ENCODE assay signal across 8 mouse cellular contexts in the genomic region with DNA sequence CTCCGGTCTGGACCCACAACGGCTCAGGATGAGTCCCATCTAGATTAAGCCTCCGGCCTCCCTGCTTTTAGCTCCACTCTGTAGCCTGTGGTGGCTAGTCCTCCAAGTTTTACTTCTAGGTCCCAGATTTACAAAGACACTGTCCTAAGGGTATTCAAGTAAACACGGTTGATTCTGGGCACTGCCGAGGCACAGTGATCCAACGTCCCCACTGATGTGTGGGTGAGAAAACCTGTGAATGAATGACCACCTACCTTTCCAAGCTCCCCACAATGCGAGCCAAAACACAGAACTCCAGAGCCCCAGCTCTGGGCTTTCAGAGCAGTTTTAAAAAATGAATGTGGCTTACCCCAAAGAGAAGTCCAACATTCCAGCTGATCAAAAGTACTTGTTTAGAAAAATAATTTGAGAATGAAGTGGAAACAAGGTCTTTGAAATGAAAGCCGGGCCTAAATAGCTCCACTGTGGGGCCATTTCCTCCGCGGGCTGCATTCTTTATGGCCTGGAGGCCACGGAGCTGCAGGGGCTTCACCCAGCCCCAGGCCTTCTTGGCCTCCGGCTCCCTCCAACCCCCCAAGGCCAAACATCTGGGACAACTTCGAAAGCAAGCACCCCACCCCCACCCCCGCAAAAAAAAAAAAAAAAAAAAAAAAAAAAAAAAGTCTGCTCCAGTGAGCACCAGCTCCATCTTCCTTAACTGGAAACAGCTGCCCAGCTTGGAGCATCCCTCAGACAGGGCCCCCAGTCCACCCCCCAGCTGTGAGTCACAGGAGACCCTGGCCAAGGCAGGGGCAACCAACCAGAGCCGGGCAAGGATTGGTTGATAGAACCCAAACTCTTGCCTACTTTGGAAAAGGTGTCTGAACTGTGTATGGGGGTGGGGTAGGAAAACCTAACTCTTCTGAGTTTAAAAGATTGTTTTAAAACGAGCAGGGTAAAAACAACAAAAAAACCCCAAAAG. TPM values are rescaled to one million over a fixed set of nuclear protein-coding genes. Genes with fewer than 3 reads are reported as not detected.
A peak's percentile ranks its signal among the peaks of the same experiment; 100 is the strongest.
DNase-seq lines count a peak whose midpoint lies in the region; ATAC-seq and TF ChIP-seq lines count a peak whose summit lies in the region.

No protein-coding gene starts in this region.

- H3K4me3 ChIP-seq in E14TG2a.4 (replicated peaks; ENCODE audit: low read length): peak overlapping the region; percentile 67
- peak overlapping the region; percentile 15 for H3K4me3 ChIP-seq in hindbrain, embryonic 14.5 days (replicated peaks; ENCODE audit: low read length)
- peak overlapping the region; percentile 54 to 67 for H3K4me3 ChIP-seq in liver, embryonic 14.5 days (ENCODE audit: insufficient read depth in 1 of 2, low read depth in 2 of 2, low read length in 2 of 2)
- H3K4me3 ChIP-seq in neural tube, embryonic 15.5 days (replicated peaks): peak overlapping the region; percentile 15

- 41% methylated on average over 16 of the region's 16 CpGs for WGBS in hindbrain, embryonic 14.5 days
- WGBS in liver, embryonic 14.5 days (ENCODE audit: insufficient replicate concordance): 9% methylated on average over 15 of the region's 16 CpGs
- WGBS in neural tube, embryonic 15.5 days: 26% methylated on average over 16 of the region's 16 CpGs

- peaks cover 67% of the 10 kb centered on the region for H3K4me1 ChIP-seq in E14TG2a.4 (replicated peaks; ENCODE audit: low read depth, low read length)
- 0 out of 2 replicates have a peak, but pooled peaks cover 4% of the 10 kb centered on the region for H3K4me1 ChIP-seq in hindbrain, embryonic 14.5 days (replicated peaks; ENCODE audit: control insufficient read depth, insufficient read depth, low read length)
- H3K4me1 ChIP-seq in liver, embryonic 14.5 days (replicated peaks; ENCODE audit: control insufficient read depth in 2 of 2, insufficient read depth in 2 of 2, low read length in 1 of 2): peaks cover 31 to 34% of the 10 kb centered on the region in 2 experiments
- H3K4me1 ChIP-seq in neural tube, embryonic 15.5 days: peaks cover 42% of the 10 kb centered on the region

- TF ChIP-seq CTCF in E14TG2a.4 (conservative IDR thresholded peaks at IDR 0.05; ENCODE audit: low read length): no peak
- no peak for TF ChIP-seq CTCF in liver, embryonic 14.5 days (IDR thresholded peaks at IDR 0.05; ENCODE audit: low read depth)

- H3K27ac ChIP-seq in hindbrain, embryonic 14.5 days: peak overlapping the region; percentile 45
- H3K27ac ChIP-seq in liver, embryonic 14.5 days: peak overlapping the region; percentile 87
- H3K27ac ChIP-seq in neural tube, embryonic 15.5 days (replicated peaks): peak overlapping the region; percentile 76

- DNase-seq in 3134 (ENCODE audit: extremely low read depth, insufficient read length, low spot score): peak; percentile 83
- DNase-seq in fibroblast of lung, adult 2 months (ENCODE audit: low read depth): peak; percentile 75
- DNase-seq in hindbrain, embryonic 14.5 days (ENCODE audit: low spot score): no peak
- DNase-seq in liver, embryonic 14.5 days (ENCODE audit: low read depth in 3 of 3, low spot score in 3 of 3): peak in 1 of 3 experiments; percentile 35
- DNase-seq in right cerebral cortex, postnatal 14 days: no peak
- DNase-seq in cerebellum, adult 8-10 months: no peak

- ATAC-seq in hindbrain, embryonic 14.5 days (ENCODE audit: low FRiP score): no peak
- ATAC-seq in liver, embryonic 14.5 days (ENCODE audit: insufficient read depth): no peak
- no peak for ATAC-seq in neural tube, embryonic 15.5 days (ENCODE audit: low FRiP score)

- TF ChIP-seq EP300 in liver, embryonic 14.5 days (IDR thresholded peaks at IDR 0.05; ENCODE audit: low read depth): no peak

- peak overlapping the region; percentile 34 for H3K4me2 ChIP-seq in hindbrain, embryonic 14.5 days (replicated peaks)
- peak overlapping the region; percentile 81 for H3K4me2 ChIP-seq in liver, embryonic 14.5 days (ENCODE audit: low read depth)
- peak overlapping the region; percentile 49 for H3K4me2 ChIP-seq in neural tube, embryonic 15.5 days

- peaks cover 5% of the 10 kb centered on the region; the same call in 1 of the 2 replicates for H3K27me3 ChIP-seq in E14TG2a.4 (ENCODE audit: insufficient read depth, low read length)
- H3K27me3 ChIP-seq in hindbrain, embryonic 14.5 days (ENCODE audit: control insufficient read depth, insufficient read depth, low read length): peaks cover 20% of the 10 kb centered on the region
- H3K27me3 ChIP-seq in liver, embryonic 14.5 days (ENCODE audit: control insufficient read depth, insufficient read depth, low read length): no peaks in the 10 kb centered on the region
- H3K27me3 ChIP-seq in neural tube, embryonic 15.5 days (replicated peaks): peaks cover 28% of the 10 kb centered on the region; the same call in 1 of the 2 replicates

- H3K36me3 ChIP-seq in E14TG2a.4 (ENCODE audit: insufficient read depth, low read length): peaks cover 6% of the 10 kb centered on the region
- H3K36me3 ChIP-seq in hindbrain, embryonic 14.5 days (replicated peaks; ENCODE audit: control insufficient read depth, insufficient read depth): 0 out of 2 replicates have a peak, but pooled peaks cover 5% of the 10 kb centered on the region
- H3K36me3 ChIP-seq in liver, embryonic 14.5 days (replicated peaks; ENCODE audit: control insufficient read depth, insufficient read depth, low read depth): peaks cover 11% of the 10 kb centered on the region
- no peaks in the 10 kb centered on the region for H3K36me3 ChIP-seq in neural tube, embryonic 15.5 days

- no peaks in the 10 kb centered on the region for H3K9me3 ChIP-seq in E14TG2a.4 (ENCODE audit: low read length)
- H3K9me3 ChIP-seq in hindbrain, embryonic 14.5 days (ENCODE audit: control insufficient read depth, low read length): no peaks in the 10 kb centered on the region
- H3K9me3 ChIP-seq in liver, embryonic 14.5 days (ENCODE audit: control insufficient read depth, low read length): no peaks in the 10 kb centered on the region
- H3K9me3 ChIP-seq in neural tube, embryonic 15.5 days (replicated peaks): no peaks in the 10 kb centered on the region

- H3K9ac ChIP-seq in hindbrain, embryonic 14.5 days: no peak overlapping the region
- peak overlapping the region; percentile 66 for H3K9ac ChIP-seq in liver, embryonic 14.5 days (replicated peaks)
- no peak overlapping the region for H3K9ac ChIP-seq in neural tube, embryonic 15.5 days (replicated peaks)

RNA-seq across cellular contexts. Expression of a gene that starts 5.2 kb away (rescaled TPM):
- polyA plus RNA-seq in hindbrain, embryonic 14.5 days (2014; fragmentation: Nextera tagmentation; extraction: Ambion mirVana): 6.8 and 7.9 TPM in 2 replicates
- 22.7 and 27.3 TPM in 2 replicates for polyA plus RNA-seq in liver, embryonic 14.5 days (2012; rRNA removed)
- 9.9 and 11.6 TPM in 2 replicates for polyA plus RNA-seq in liver, embryonic 14.5 days (2014; fragmentation: Nextera tagmentation; extraction: Ambion mirVana)
- 4.8 and 10.0 TPM in 2 replicates for polyA plus RNA-seq in neural tube, embryonic 15.5 days (2015; fragmentation: Nextera tagmentation; extraction: Ambion mirVana)

Comparison
In these comparisons a context has a peak if more than half of its experiments do, and no peak if none do; other contexts are left out.
1. DNase-seq: peak in 3134 (single experiment) and fibroblast of lung, adult 2 months (single experiment); none in hindbrain, embryonic 14.5 days (single experiment), right cerebral cortex, postnatal 14 days (single experiment) and cerebellum, adult 8-10 months (single experiment).
2. H3K4me3 ChIP-seq: peak in every context shown above with its lines; median percentile 67 in E14TG2a.4; 60 in liver, embryonic 14.5 days; 15 in hindbrain, embryonic 14.5 days; 15 in neural tube, embryonic 15.5 days.
3. Peak in every context shown above with its lines, with median percentiles within 50 percentile points of each other: H3K27ac ChIP-seq and H3K4me2 ChIP-seq.